Mouse (Mus musculus): ENCODE data around the gene Ppig.

Ppig gene

GRCm38 (mm10) chr2:69760980-69761379 is 38.6 kb downstream of the Ppig start:
- in situ Hi-C loops (cut with MboI), result no loop called here

- in situ Hi-C loops (cut with MboI), result no loop called here
Measured at GRCm38 (mm10) chr2:69763340-69763739, 41.0 kb downstream of the Ppig start.

GRCm38 (mm10) chr2:69764716-69765115 is 42.4 kb downstream of the Ppig start:
- in situ Hi-C loops (cut with MboI), result no loop called here

- in situ Hi-C loops (cut with MboI), result no loop called here
Measured at GRCm38 (mm10) chr2:69773331-69773730, 51.0 kb downstream of the Ppig start.

- in situ Hi-C loops (cut with MboI), result no loop called here
Measured at GRCm38 (mm10) chr2:69777985-69778835, 55.9 kb downstream of the Ppig start.

- in situ Hi-C loops (cut with MboI), result no loop called here
Measured at GRCm38 (mm10) chr2:69778836-69779177, 56.5 kb downstream of the Ppig start.

- in situ Hi-C loops (cut with MboI), result no loop called here
Measured at GRCm38 (mm10) chr2:69788974-69789373, 66.6 kb downstream of the Ppig start.

- in situ Hi-C loops (cut with MboI), result no loop called here
Measured at GRCm38 (mm10) chr2:69789429-69790069, 67.2 kb downstream of the Ppig start, which contains the start of the genes Ccdc173 and Phospho2. TSS of gene Ccdc173 (minus strand) at chr2:69789575. TSS of gene Phospho2 (plus strand) at chr2:69789623.

GRCm38 (mm10) chr2:69790285-69790684 is 67.9 kb downstream of the Ppig start:
- in situ Hi-C loops (cut with MboI), result no loop called here

GRCm38 (mm10) chr2:69790722-69791121 is 68.4 kb downstream of the Ppig start:
- in situ Hi-C loops (cut with MboI), result no loop called here

GRCm38 (mm10) chr2:69802911-69803312 is 80.6 kb downstream of the Ppig start:
- in situ Hi-C loops (cut with MboI), result no loop called here
